Mouse (Mus musculus) spleen, postnatal 0 days (tissue): Measurements from ENCODE around the gene Vinac1. TPM values are rescaled to one million over a fixed set of nuclear protein-coding genes. Genes with fewer than 3 reads are reported as not detected.

ENCODE experiments used
- polyA plus RNA-seq: library from polyadenylated mRNA; unstranded; fragments of >200 nt; fragmentation: Nextera tagmentation; extraction: Ambion mirVana; gene quantifications from 2 replicates; pipeline ENCODE4 v1.2.1, GENCODE M21; 2015

Vinac1 gene
- polyA plus RNA-seq: 0.02 TPM in 1 of 2 replicates, not detected in the other

GRCm38 (mm10) chr2:129047811-129048210 lies at the start of gene Vinac1:
TSS of gene Vinac1 (minus strand) at chr2:129048172.

GRCm38 (mm10) chr2:129065437-129066282 lies 17.7 kb upstream of the Vinac1 start, which contains the start of gene Ttl:
TSS of gene Ttl (plus strand) at chr2:129065942.

Other genes with a start within 250 kb of the Vinac1 start
- gene Tmem87b, start 230.1 kb downstream of the Vinac1 start, polyA plus RNA-seq: 8.6 and 9.9 TPM in 2 replicates
- gene Fbln7, start 185.2 kb downstream of the Vinac1 start, polyA plus RNA-seq: 0.22 and 0.41 TPM in 2 replicates
- gene Zc3h8, start 104.1 kb downstream of the Vinac1 start, polyA plus RNA-seq: 4.9 and 5.7 TPM in 2 replicates
- 2.5 and 2.6 TPM in 2 replicates for gene Zc3h6, start 80.8 kb downstream of the Vinac1 start, polyA plus RNA-seq
- 9.1 and 10.8 TPM in 2 replicates for gene Gm10762, start 80.4 kb downstream of the Vinac1 start, polyA plus RNA-seq
- gene Ttl, start 17.8 kb upstream of the Vinac1 start, polyA plus RNA-seq: 2.5 and 3.0 TPM in 2 replicates
- gene Polr1b, start 52.8 kb upstream of the Vinac1 start, polyA plus RNA-seq: 16.9 and 18.4 TPM in 2 replicates
- gene Chchd5, start 81.5 kb upstream of the Vinac1 start, polyA plus RNA-seq: 11.2 and 15.4 TPM in 2 replicates
- 35.1 and 38.7 TPM in 2 replicates for gene Slc20a1, start 150.6 kb upstream of the Vinac1 start, polyA plus RNA-seq
- gene Ckap2l, start 249.0 kb upstream of the Vinac1 start, polyA plus RNA-seq: 25.4 and 26.7 TPM in 2 replicates